Mouse (Mus musculus) forebrain, embryonic 16.5 days (tissue): ENCODE results near the gene Lmbrd1. TPM values are rescaled to one million over a fixed set of nuclear protein-coding genes. Genes with fewer than 3 reads are reported as not detected.

Experiments used
- ATAC-seq: fragments of 200-750 bp; cut with Nextera tagmentation; 2 replicates; pipeline ENCODE4 v1.8.0; 2017; ENCODE audit warnings: mild to moderate bottlenecking, moderate library complexity
- H3K27ac ChIP-seq: fragments of 300-500 bp; sonication (generic); 2 replicates; pipeline ENCODE4 v1.5.1; 2014; ENCODE audit warnings: low read length, control low read depth
- H3K27me3 ChIP-seq: fragments of 300-500 bp; sonication (generic); replicated peaks from 2 replicates; pipeline ENCODE4 v1.6.1; 2014; ENCODE audit warnings: low read length; ENCODE audit not compliant: control insufficient read depth, insufficient read depth
- H3K36me3 ChIP-seq: fragments of 300-500 bp; sonication (generic); 2 replicates; pipeline ENCODE4 v1.6.1; 2014; ENCODE audit not compliant: control insufficient read depth, insufficient read depth
- H3K4me1 ChIP-seq: fragments of 300-500 bp; sonication (generic); replicated peaks from 2 replicates; pipeline ENCODE4 v1.6.1; 2014; ENCODE audit warnings: low read length; ENCODE audit not compliant: control insufficient read depth, insufficient read depth
- H3K4me2 ChIP-seq: fragments of 300-500 bp; sonication (generic); 2 replicates; pipeline ENCODE4 v1.6.1; 2014; ENCODE audit warnings: mild to moderate bottlenecking, low read length, control low read depth
- H3K4me3 ChIP-seq: fragments of 300-500 bp; sonication (generic); replicated peaks from 2 replicates; pipeline ENCODE4 v1.5.1; 2014; ENCODE audit warnings: mild to moderate bottlenecking, low read length, control low read depth
- H3K9ac ChIP-seq: fragments of 300-500 bp; sonication (generic); replicated peaks from 2 replicates; pipeline ENCODE4 v1.6.1; 2014; ENCODE audit warnings: low read depth, low read length, control low read depth
- H3K9me3 ChIP-seq: fragments of 300-500 bp; sonication (generic); 2 replicates; pipeline ENCODE4 v1.6.1; 2016; ENCODE audit warnings: low read length; ENCODE audit not compliant: control insufficient read depth
- WGBS: fragments of 180-500 bp; shearing (Covaris S2); extraction: QIAGEN DNeasy Blood & Tissue Kit; methylation state at CpG from one replicate; pipeline ENCODE4 v1.1.7; 2014; 5-methylcytosine and 5-hydroxymethylcytosine counted together
- polyA plus RNA-seq: library from polyadenylated mRNA; unstranded; fragments of >200 nt; fragmentation: Nextera tagmentation; extraction: Ambion mirVana; gene quantifications from 2 replicates; pipeline ENCODE4 v1.2.1, GENCODE M21; 2015

Gene Lmbrd1
- polyA plus RNA-seq, 1 experiment from 2014 or later: 44.2 TPM

GRCm38 (mm10) chr1:24700241-24700640 is 21.8 kb downstream of the Lmbrd1 start:
- H3K4me3 ChIP-seq: no peak overlapping the region
- no peaks in the 10 kb centered on the region for H3K36me3 ChIP-seq
- WGBS: 92% methylated on average over 5 of the region's 5 CpGs
- no peak overlapping the region for H3K9ac ChIP-seq
- no peaks in the 10 kb centered on the region for H3K27me3 ChIP-seq
- no peaks in the 10 kb centered on the region for H3K4me1 ChIP-seq
- no peak for ATAC-seq
- no peak overlapping the region for H3K27ac ChIP-seq
- no peaks in the 10 kb centered on the region for H3K9me3 ChIP-seq
- no peak overlapping the region for H3K4me2 ChIP-seq

GRCm38 (mm10) chr1:24703821-24704220 is 25.4 kb downstream of the Lmbrd1 start:
- no peaks in the 10 kb centered on the region for H3K27me3 ChIP-seq
- no peaks in the 10 kb centered on the region for H3K4me1 ChIP-seq
- H3K36me3 ChIP-seq: 0 out of 2 replicates have a peak, but pooled peaks cover 3% of the 10 kb centered on the region
- 81% methylated on average over 6 of the region's 6 CpGs for WGBS
- no peaks in the 10 kb centered on the region for H3K9me3 ChIP-seq
- H3K27ac ChIP-seq: no peak overlapping the region
- ATAC-seq: no peak
- H3K9ac ChIP-seq: no peak overlapping the region
- no peak overlapping the region for H3K4me2 ChIP-seq
- H3K4me3 ChIP-seq: no peak overlapping the region

- WGBS: 96% methylated on average over 4 of the region's 4 CpGs
- Histone ChIP-seq H3K27ac (no peak overlapping the region), H3K9ac (no peak overlapping the region), H3K4me3 (no peak overlapping the region), H3K36me3 (peaks cover 8% of the 10 kb centered on the region), H3K9me3 (peaks cover 3% of the 10 kb centered on the region; the same call in 1 of the 2 replicates), H3K27me3 (no peaks in the 10 kb centered on the region), H3K4me1 (no peaks in the 10 kb centered on the region), H3K4me2 (no peak overlapping the region)
- ATAC-seq: no peak
Observed at GRCm38 (mm10) chr1:24716301-24716700, 37.9 kb downstream of the Lmbrd1 start.

- H3K4me1 ChIP-seq: no peaks in the 10 kb centered on the region
- no peak overlapping the region for H3K27ac ChIP-seq
- ATAC-seq: 0 out of 2 replicates have a peak, but pooled peaks have one; percentile 54
- no peak overlapping the region for H3K4me3 ChIP-seq
- H3K4me2 ChIP-seq: no peak overlapping the region
- WGBS: 44% methylated on average over 3 of the region's 3 CpGs
- H3K9ac ChIP-seq: no peak overlapping the region
- H3K27me3 ChIP-seq: no peaks in the 10 kb centered on the region
- H3K9me3 ChIP-seq: peaks cover 3% of the 10 kb centered on the region; the same call in 1 of the 2 replicates
- peaks cover 8% of the 10 kb centered on the region for H3K36me3 ChIP-seq
Observed at GRCm38 (mm10) chr1:24719621-24720020, 41.2 kb downstream of the Lmbrd1 start.

- H3K4me3 ChIP-seq: no peak overlapping the region
- no peaks in the 10 kb centered on the region for H3K4me1 ChIP-seq
- no peak overlapping the region for H3K4me2 ChIP-seq
- ATAC-seq: peak; percentile 40; the same call in 1 of the 2 replicates
- H3K9ac ChIP-seq: no peak overlapping the region
- H3K9me3 ChIP-seq: peaks cover 3% of the 10 kb centered on the region; the same call in 1 of the 2 replicates
- H3K27me3 ChIP-seq: no peaks in the 10 kb centered on the region
- WGBS: 23% methylated on average over 1 of the region's 1 CpGs
- peaks cover 5% of the 10 kb centered on the region; the same call in 1 of the 2 replicates for H3K36me3 ChIP-seq
- no peak overlapping the region for H3K27ac ChIP-seq
Observed at GRCm38 (mm10) chr1:24720209-24720608, 41.8 kb downstream of the Lmbrd1 start.

GRCm38 (mm10) chr1:24729784-24730183 is 51.4 kb downstream of the Lmbrd1 start:
- Histone ChIP-seq H3K9me3 (no peaks in the 10 kb centered on the region), H3K4me2 (no peak overlapping the region), H3K36me3 (peaks cover 25% of the 10 kb centered on the region), H3K27me3 (no peaks in the 10 kb centered on the region), H3K27ac (no peak overlapping the region), H3K9ac (no peak overlapping the region), H3K4me3 (no peak overlapping the region), H3K4me1 (no peaks in the 10 kb centered on the region)
- 94% methylated on average over 11 of the region's 11 CpGs for WGBS
- no peak for ATAC-seq

GRCm38 (mm10) chr1:24732286-24732685 is 53.9 kb downstream of the Lmbrd1 start:
- Histone ChIP-seq H3K9me3 (no peaks in the 10 kb centered on the region), H3K4me1 (no peaks in the 10 kb centered on the region), H3K27ac (no peak overlapping the region), H3K36me3 (peaks cover 25% of the 10 kb centered on the region), H3K9ac (no peak overlapping the region), H3K4me3 (no peak overlapping the region), H3K27me3 (no peaks in the 10 kb centered on the region), H3K4me2 (no peak overlapping the region)
- 97% methylated on average over 3 of the region's 3 CpGs for WGBS
- ATAC-seq: no peak

- WGBS: 88% methylated on average over 5 of the region's 5 CpGs
- H3K4me1 ChIP-seq: no peaks in the 10 kb centered on the region
Observed at GRCm38 (mm10) chr1:24734866-24735265, 56.4 kb downstream of the Lmbrd1 start.

GRCm38 (mm10) chr1:24740903-24741302 is 62.5 kb downstream of the Lmbrd1 start:
- H3K4me3 ChIP-seq: no peak overlapping the region

More at GRCm38 (mm10) chr1:24734866-24735265, 56.4 kb downstream of the Lmbrd1 start:
- Histone ChIP-seq H3K9ac (no peak overlapping the region), H3K9me3 (no peaks in the 10 kb centered on the region), H3K36me3 (peaks cover 18% of the 10 kb centered on the region), H3K27me3 (no peaks in the 10 kb centered on the region), H3K27ac (no peak overlapping the region), H3K4me3 (no peak overlapping the region), H3K4me2 (no peak overlapping the region)
- ATAC-seq: no peak

GRCm38 (mm10) chr1:24741552-24741951 is 63.1 kb downstream of the Lmbrd1 start:
- no peaks in the 10 kb centered on the region for H3K36me3 ChIP-seq
- no peak overlapping the region for H3K27ac ChIP-seq
- 27% methylated on average over 3 of the region's 3 CpGs for WGBS
- H3K9me3 ChIP-seq: no peaks in the 10 kb centered on the region
- no peak overlapping the region for H3K4me3 ChIP-seq
- no peak overlapping the region for H3K9ac ChIP-seq
- no peak for ATAC-seq
- peaks cover 2% of the 10 kb centered on the region; the same call in 1 of the 2 replicates for H3K4me1 ChIP-seq
- no peaks in the 10 kb centered on the region for H3K27me3 ChIP-seq
- no peak overlapping the region for H3K4me2 ChIP-seq

More at GRCm38 (mm10) chr1:24740903-24741302, 62.5 kb downstream of the Lmbrd1 start:
- Histone ChIP-seq H3K27ac (no peak overlapping the region), H3K9ac (no peak overlapping the region), H3K4me2 (no peak overlapping the region), H3K27me3 (no peaks in the 10 kb centered on the region), H3K9me3 (no peaks in the 10 kb centered on the region), H3K36me3 (no peaks in the 10 kb centered on the region), H3K4me1 (peaks cover 2% of the 10 kb centered on the region; the same call in 1 of the 2 replicates)
- ATAC-seq: no peak
- 76% methylated on average over 3 of the region's 3 CpGs for WGBS
